Mouse (Mus musculus) spleen, adult 2 months (tissue): Measurements from ENCODE around the gene Il12rb2.

ENCODE experiments used
- CTCF ChIP-seq: fragments of 200-500 bp; IDR thresholded peaks from 2 replicates; pipeline ENCODE4 v1.5.1; 2011; ENCODE audit warnings: mild to moderate bottlenecking, inconsistent platforms; ENCODE audit not compliant: insufficient read depth, insufficient read length, insufficient replicate concordance; ENCODE audit errors: extremely low read depth
- POLR2A ChIP-seq: fragments of 200-500 bp; IDR thresholded peaks from 2 replicates; pipeline ENCODE4 v1.6.1; 2011; ENCODE audit warnings: low read depth, low read length, inconsistent platforms

- no peak for TF ChIP-seq CTCF
- no peak for TF ChIP-seq POLR2A
Observed at GRCm38 (mm10) chr6:67268983-67269382, 107.0 kb downstream of the Il12rb2 start.
